Mouse (Mus musculus) heart, postnatal 0 days (tissue): Measurements from ENCODE around the gene Rars.
"Not testable (repeated sequence)": the region's sequence is repeated elsewhere in the genome, so short reads cannot be mapped to it uniquely, and the experiment has no call there.

Experiments used
- CTCF ChIP-seq: IDR thresholded peaks from 2 replicates; pipeline ENCODE4 v1.5.1; 2016; ENCODE audit warnings: antibody characterized with exemption, control low read depth, low read depth
- EP300 ChIP-seq: IDR thresholded peaks from 2 replicates; pipeline ENCODE4 v1.6.1; 2016; ENCODE audit warnings: antibody characterized with exemption, low read depth

GRCm38 (mm10) chr11:35792800-35793199 lies 41.5 kb downstream of the Rars start:
- not testable (repeated sequence) for TF ChIP-seq CTCF, EP300
